Mouse (Mus musculus) CH12.LX (cell line): ENCODE results near the gene Slc4a8. TPM values are rescaled to one million over a fixed set of nuclear protein-coding genes. Genes with fewer than 3 reads are reported as not detected.

Experiments used
- DNase-seq: peaks from one replicate; pipeline ENCODE4 v3.0.0-alpha.2; 2013; ENCODE audit errors: extremely low read depth
- H3K27ac ChIP-seq: 2 replicates; pipeline ENCODE4 v1.5.1; 2012; ENCODE audit warnings: low read depth, mild to moderate bottlenecking, control low read depth, moderate library complexity; ENCODE audit not compliant: insufficient read depth
- H3K27me3 ChIP-seq: replicated peaks from 2 replicates; pipeline ENCODE3; 2012; ENCODE audit warnings: inconsistent platforms
- H3K36me3 ChIP-seq, 2 experiments: replicated peaks in 1 of 2; 2 replicates each; pipeline versions ENCODE3 to v1.6.1; 2012; ENCODE audit warnings: inconsistent platforms in 1 of 2, low read length in 1 of 2, mild to moderate bottlenecking in 1 of 2, mixed read lengths in 1 of 2, moderate library complexity in 1 of 2; ENCODE audit not compliant: control insufficient read depth in 1 of 2, insufficient read depth in 1 of 2
- H3K4me1 ChIP-seq, 2 experiments: 2 replicates each; pipeline ENCODE4 v1.6.1; 2012; ENCODE audit warnings: inconsistent platforms in 1 of 2, moderate library complexity in 1 of 2; ENCODE audit not compliant: insufficient read depth in 2 of 2, control insufficient read depth in 1 of 2
- H3K4me2 ChIP-seq: 2 replicates; pipeline ENCODE4 v1.6.1; 2012; ENCODE audit warnings: low read depth, mild to moderate bottlenecking, control low read depth; ENCODE audit not compliant: poor library complexity, insufficient read depth, severe bottlenecking
- H3K4me3 ChIP-seq, 3 experiments: fragments of 150-350 bp in 1 of 3; sonication (generic) in 1 of 3; replicated peaks in 1 of 3; 2 replicates each; pipeline versions ENCODE3 to v1.5.1; 2011 to 2012; ENCODE audit warnings: low read depth in 2 of 3, low read length in 2 of 3, mild to moderate bottlenecking in 2 of 3, moderate library complexity in 2 of 3, control low read depth in 1 of 3, improper control_type of control experiment in 1 of 3, inconsistent platforms in 1 of 3, mixed read lengths in 1 of 3; ENCODE audit not compliant: poor library complexity in 1 of 3
- H3K79me2 ChIP-seq: replicated peaks from 2 replicates; pipeline ENCODE4 v1.6.1; 2012; ENCODE audit warnings: mild to moderate bottlenecking, moderate library complexity; ENCODE audit not compliant: control insufficient read depth, poor library complexity, insufficient read depth, severe bottlenecking; ENCODE audit errors: extremely low read depth
- H3K9ac ChIP-seq: 2 replicates; pipeline ENCODE4 v1.6.1; 2012; ENCODE audit warnings: low read depth, mild to moderate bottlenecking, control low read depth, moderate library complexity; ENCODE audit not compliant: insufficient read depth
- H3K9me3 ChIP-seq: replicated peaks from 2 replicates; pipeline ENCODE3; 2012; ENCODE audit warnings: low read length, inconsistent platforms, mixed read lengths
- BHLHE40 ChIP-seq: IDR thresholded peaks from 2 replicates; pipeline ENCODE4 v1.6.1; 2011; ENCODE audit warnings: mild to moderate bottlenecking, low read depth, low read length, improper control_type of control experiment
- CHD2 ChIP-seq: IDR thresholded peaks from 2 replicates; pipeline ENCODE4 v1.6.1; 2011; ENCODE audit warnings: low read length, improper control_type of control experiment
- CTCF ChIP-seq, 2 experiments: IDR thresholded peaks in 1 of 2; conservative IDR thresholded peaks in 1 of 2; 2 replicates each; pipeline ENCODE4 v1.5.1; 2011 to 2012; ENCODE audit warnings: low read depth in 2 of 2, low read length in 2 of 2, improper control_type of control experiment in 1 of 2, inconsistent platforms in 1 of 2, mild to moderate bottlenecking in 1 of 2, moderate library complexity in 1 of 2
- E2F4 ChIP-seq: IDR thresholded peaks from 2 replicates; pipeline ENCODE4 v1.6.1; 2011; ENCODE audit warnings: low read depth, low read length, improper control_type of control experiment; ENCODE audit not compliant: insufficient replicate concordance
- ELF1 ChIP-seq: IDR thresholded peaks from 2 replicates; pipeline ENCODE4 v1.6.1; 2014; ENCODE audit warnings: low read depth, mild to moderate bottlenecking, inconsistent platforms, low read length, improper control_type of control experiment
- EP300 ChIP-seq: IDR thresholded peaks from 2 replicates; pipeline ENCODE4 v1.6.1; 2011; ENCODE audit warnings: low read length, improper control_type of control experiment
- ETS1 ChIP-seq: conservative IDR thresholded peaks from 2 replicates; pipeline ENCODE4 v1.6.1; 2012; ENCODE audit warnings: low read depth, mild to moderate bottlenecking, inconsistent platforms, low read length, improper control_type of control experiment, moderate library complexity
- GABPA ChIP-seq: IDR thresholded peaks from 2 replicates; pipeline ENCODE4 v1.6.1; 2012; ENCODE audit warnings: low read depth, low read length, improper control_type of control experiment, inconsistent platforms; ENCODE audit not compliant: insufficient replicate concordance
- HCFC1 ChIP-seq: IDR thresholded peaks from 2 replicates; pipeline ENCODE4 v1.6.1; 2012; ENCODE audit warnings: low read depth, mild to moderate bottlenecking, inconsistent platforms, low read length, improper control_type of control experiment
- IRF4 ChIP-seq: IDR thresholded peaks from 2 replicates; pipeline ENCODE4 v1.6.1; 2014; ENCODE audit warnings: low read depth, mild to moderate bottlenecking, inconsistent platforms, low read length, improper control_type of control experiment
- JUN ChIP-seq: IDR thresholded peaks from 2 replicates; pipeline ENCODE4 v1.6.1; 2011; ENCODE audit warnings: low read depth, mild to moderate bottlenecking, low read length, improper control_type of control experiment, moderate library complexity; ENCODE audit not compliant: insufficient read depth
- JUND ChIP-seq: conservative IDR thresholded peaks from 2 replicates; pipeline ENCODE4 v1.6.1; 2011; ENCODE audit warnings: low read depth, low read length, improper control_type of control experiment
- KAT2A ChIP-seq: IDR thresholded peaks from 2 replicates; pipeline ENCODE4 v1.6.1; 2012; ENCODE audit warnings: low read length, improper control_type of control experiment, inconsistent platforms; ENCODE audit not compliant: insufficient replicate concordance
- MAFK ChIP-seq: IDR thresholded peaks from 2 replicates; pipeline ENCODE4 v1.6.1; 2011; ENCODE audit warnings: low read length, improper control_type of control experiment; ENCODE audit not compliant: insufficient replicate concordance
- MAX ChIP-seq: IDR thresholded peaks from 2 replicates; pipeline ENCODE4 v1.6.1; 2011; ENCODE audit warnings: low read length, improper control_type of control experiment
- MAZ ChIP-seq: IDR thresholded peaks from 2 replicates; pipeline ENCODE4 v1.6.1; 2012; ENCODE audit warnings: low read depth, mild to moderate bottlenecking, inconsistent platforms, low read length, improper control_type of control experiment, moderate library complexity
- MEF2A ChIP-seq: IDR thresholded peaks from 2 replicates; pipeline ENCODE4 v1.6.1; 2014; ENCODE audit warnings: low read depth, mild to moderate bottlenecking, inconsistent platforms, low read length, improper control_type of control experiment, borderline replicate concordance
- MXI1 ChIP-seq: IDR thresholded peaks from 2 replicates; pipeline ENCODE4 v1.6.1; 2011; ENCODE audit warnings: mild to moderate bottlenecking, low read depth, low read length, improper control_type of control experiment
- MYC ChIP-seq: IDR thresholded peaks from 2 replicates; pipeline ENCODE4 v1.6.1; 2011; ENCODE audit warnings: low read depth, mild to moderate bottlenecking, improper control_type of control experiment, low read length
- NELFE ChIP-seq: IDR thresholded peaks from 2 replicates; pipeline ENCODE4 v1.6.1; 2011; ENCODE audit warnings: low read depth, low read length, improper control_type of control experiment
- NRF1 ChIP-seq: IDR thresholded peaks from 2 replicates; pipeline ENCODE4 v1.6.1; 2014; ENCODE audit warnings: low read depth, mild to moderate bottlenecking, inconsistent platforms, low read length, improper control_type of control experiment, moderate library complexity
- PAX5 ChIP-seq: IDR thresholded peaks from 2 replicates; pipeline ENCODE4 v1.6.1; 2012; ENCODE audit warnings: low read length, inconsistent platforms, mixed read lengths
- POLR2A ChIP-seq: IDR thresholded peaks from 2 replicates; pipeline ENCODE4 v1.6.1; 2011; ENCODE audit warnings: low read depth, mild to moderate bottlenecking, improper control_type of control experiment, low read length
- POLR2AphosphoS2 ChIP-seq: IDR thresholded peaks from 2 replicates; pipeline ENCODE4 v1.6.1; 2011; ENCODE audit warnings: low read depth, low read length, improper control_type of control experiment
- RAD21 ChIP-seq: IDR thresholded peaks from 2 replicates; pipeline ENCODE4 v1.6.1; 2011; ENCODE audit warnings: low read depth, mild to moderate bottlenecking, low read length, improper control_type of control experiment, moderate library complexity
- RCOR1 ChIP-seq: conservative IDR thresholded peaks from 2 replicates; pipeline ENCODE4 v1.6.1; 2012; ENCODE audit warnings: low read depth, mild to moderate bottlenecking, inconsistent platforms, low read length, improper control_type of control experiment
- SIN3A ChIP-seq: IDR thresholded peaks from 2 replicates; pipeline ENCODE4 v1.6.1; 2012; ENCODE audit warnings: low read length, improper control_type of control experiment, inconsistent platforms
- SMC3 ChIP-seq: IDR thresholded peaks from 2 replicates; pipeline ENCODE4 v1.6.1; 2011; ENCODE audit warnings: low read depth, low read length, improper control_type of control experiment
- TBP ChIP-seq: conservative IDR thresholded peaks from 2 replicates; pipeline ENCODE4 v1.6.1; 2011; ENCODE audit warnings: low read depth, low read length, improper control_type of control experiment
- TCF12 ChIP-seq: IDR thresholded peaks from 2 replicates; pipeline ENCODE4 v1.6.1; 2014; ENCODE audit warnings: low read depth, mild to moderate bottlenecking, inconsistent platforms, low read length, improper control_type of control experiment
- UBTF ChIP-seq: IDR thresholded peaks from 2 replicates; pipeline ENCODE4 v1.6.1; 2012; ENCODE audit warnings: low read depth, mild to moderate bottlenecking, inconsistent platforms, low read length, improper control_type of control experiment, moderate library complexity
- USF1 ChIP-seq: IDR thresholded peaks from 2 replicates; pipeline ENCODE4 v1.6.1; 2014; ENCODE audit warnings: low read depth, mild to moderate bottlenecking, inconsistent platforms, low read length, improper control_type of control experiment
- USF2 ChIP-seq: conservative IDR thresholded peaks from 2 replicates; pipeline ENCODE4 v1.6.1; 2011; ENCODE audit warnings: low read depth, low read length, improper control_type of control experiment
- ZC3H11A ChIP-seq: IDR thresholded peaks from 2 replicates; pipeline ENCODE4 v1.6.1; 2012; ENCODE audit warnings: low read depth, mild to moderate bottlenecking, inconsistent platforms, low read length, improper control_type of control experiment
- ZKSCAN1 ChIP-seq: IDR thresholded peaks from 2 replicates; pipeline ENCODE4 v1.6.1; 2012; ENCODE audit warnings: low read depth, inconsistent platforms, low read length, improper control_type of control experiment, borderline replicate concordance
- ZMIZ1 ChIP-seq: IDR thresholded peaks from 2 replicates; pipeline ENCODE4 v1.6.1; 2012; ENCODE audit warnings: low read depth, mild to moderate bottlenecking, inconsistent platforms, low read length, improper control_type of control experiment
- ZNF384 ChIP-seq: IDR thresholded peaks from 2 replicates; pipeline ENCODE4 v1.6.1; 2012; ENCODE audit warnings: low read depth, low read length, improper control_type of control experiment, inconsistent platforms
- dilution Hi-C: fragments of 300-500 bp; cut with MboI; formaldehyde crosslinking; loops from 2 replicates; pipeline ENCODE4 v1.14.3; 2020; ENCODE audit warnings: low sequenced_read_pairs; ENCODE audit not compliant: extremely low pct_unique_long_range_greater_than_20kb, extremely low pct_ligation_motif_present
- in situ Hi-C: fragments of 300-500 bp; cut with MboI; formaldehyde crosslinking; loops from 3 replicates; pipeline ENCODE4 v1.14.3; 2019; ENCODE audit warnings: low sequenced_read_pairs, low pct_ligation_motif_present, low pct_unique_long_range_greater_than_20kb, mixed read lengths
- polyA plus RNA-seq: library from polyadenylated mRNA; unstranded; fragments of >175 nt; gene quantifications from 2 replicates; pipeline ENCODE4 v1.2.1, GENCODE M21; 2012; ENCODE audit warnings: low read depth; ENCODE audit not compliant: insufficient read length
- total RNA-seq, 2 experiments: library from RNA; depleted of rRNA; stranded (reverse); fragments of 300-350 nt in 1 of 2; fragments of >200 nt in 1 of 2; gene quantifications; 2 replicates each; pipeline ENCODE4 v1.2.3; 2012 to 2014

Gene Slc4a8
- total RNA-seq (2012; rRNA removed), result 4.1 and 4.7 TPM in 2 replicates
- 5.1 and 7.0 TPM in 2 replicates for total RNA-seq (2014; rRNA removed)
- 7.2 and 9.6 TPM in 2 replicates for polyA plus RNA-seq

- Histone ChIP-seq H3K4me3 (peak within 1 kb of the TSS; percentile 63 to 77 (median 69)), H3K9ac (peak within 1 kb of the TSS; percentile 73), H3K4me2 (peak within 1 kb of the TSS; percentile 91), H3K36me3 (no peaks in the 10 kb centered on the region), H3K79me2 (no peaks in the 10 kb centered on the region), H3K27ac (peak within 1 kb of the TSS; percentile 71), H3K4me1 (peaks cover 14 to 44% of the 10 kb centered on the region in 2 experiments), H3K9me3 (no peaks in the 10 kb centered on the region), H3K27me3 (peaks cover 3% of the 10 kb centered on the region)
- DNase-seq, result peak; percentile 94
- in situ Hi-C loops, result loop anchor here (5.0 to 10.0 kb wide), 3 partner anchors 56 to 243 kb away; no protein-coding TSS in a partner anchor
- dilution Hi-C loops, result no loop called here
- no peak for TF ChIP-seq USF1
- TF ChIP-seq ZC3H11A, result no peak
- peak; percentile 70 for TF ChIP-seq HCFC1
- TF ChIP-seq EP300, result peak; percentile 51
- peak; percentile 57; the same call in 1 of the 2 replicates for TF ChIP-seq NELFE
- peak; percentile 59 for TF ChIP-seq SMC3
- peak; percentile 14; the same call in 1 of the 2 replicates for TF ChIP-seq ZMIZ1
- TF ChIP-seq GABPA, result no peak
- TF ChIP-seq CHD2, result 0 out of 2 replicates have a peak, but pooled peaks have one; percentile 53
- no peak for TF ChIP-seq PAX5
- peak; percentile 92 for TF ChIP-seq ELF1
- TF ChIP-seq CTCF (conservative IDR thresholded peaks at IDR 0.05 in 1 of 2, IDR thresholded peaks at IDR 0.05 in 1 of 2; ENCODE audit: low read depth in 2 of 2, low read length in 2 of 2), result peak in 1 of 2 experiments; percentile 71; a peak in 2 of 4 replicates
- no peak for TF ChIP-seq USF2
- peak; percentile 52; the same call in 1 of the 2 replicates for TF ChIP-seq MEF2A
- no peak for TF ChIP-seq MAFK
- TF ChIP-seq MXI1, result peak; percentile 90
- TF ChIP-seq MYC, result no peak
- TF ChIP-seq SIN3A, result peak; percentile 31
- no peak for TF ChIP-seq ZKSCAN1
- peak; percentile 61; the same call in 1 of the 2 replicates for TF ChIP-seq MAX
- no peak for TF ChIP-seq KAT2A
- TF ChIP-seq MAZ, result peak; percentile 99
- 0 out of 2 replicates have a peak, but pooled peaks have one; percentile 49 for TF ChIP-seq BHLHE40
- TF ChIP-seq ETS1, result no peak
- peak; percentile 76; the same call in 1 of the 2 replicates for TF ChIP-seq E2F4
- no peak for TF ChIP-seq JUN
- TF ChIP-seq RAD21, result peak; percentile 9
- TF ChIP-seq TBP, result no peak
- TF ChIP-seq IRF4, result peak; percentile 60; the same call in 1 of the 2 replicates
- 0 out of 2 replicates have a peak, but pooled peaks have one; percentile 62 for TF ChIP-seq RCOR1
- TF ChIP-seq JUND, result no peak
- TF ChIP-seq POLR2AphosphoS2, result no peak
- peak; percentile 90 for TF ChIP-seq UBTF
- TF ChIP-seq NRF1, result no peak
- peak; percentile 31; the same call in 1 of the 2 replicates for TF ChIP-seq POLR2A
- 0 out of 2 replicates have a peak, but pooled peaks have one; percentile 36 for TF ChIP-seq TCF12
- no peak for TF ChIP-seq ZNF384
Observed at GRCm38 (mm10) chr15:100761419-100762185, at the start of gene Slc4a8. Slc4a8 (plus strand) TSS chr15:100761747.
